Mouse (Mus musculus) intestine, postnatal 0 days (tissue): Measurements from ENCODE around the gene Sdr9c7. TPM values are rescaled to one million over a fixed set of nuclear protein-coding genes. Genes with fewer than 3 reads are reported as not detected.

Source experiments
- ATAC-seq: fragments of 200-750 bp; cut with Nextera tagmentation; 2 replicates; pipeline ENCODE4 v1.8.0; 2017; ENCODE audit warnings: mild to moderate bottlenecking, moderate TSS enrichment, moderate library complexity
- H3K27ac ChIP-seq: fragments of 300-500 bp; sonication (generic); 2 replicates; pipeline ENCODE4 v1.5.1; 2014; ENCODE audit warnings: mild to moderate bottlenecking, low read depth, low read length, moderate library complexity
- H3K27me3 ChIP-seq: fragments of 300-500 bp; sonication (generic); replicated peaks from 2 replicates; pipeline ENCODE4 v1.6.1; 2014; ENCODE audit warnings: low read length, mixed read lengths; ENCODE audit not compliant: control insufficient read depth, insufficient read depth
- H3K36me3 ChIP-seq: fragments of 300-500 bp; sonication (generic); 2 replicates; pipeline ENCODE4 v1.6.1; 2014; ENCODE audit warnings: mild to moderate bottlenecking, moderate library complexity; ENCODE audit not compliant: control insufficient read depth, insufficient read depth
- H3K4me1 ChIP-seq: fragments of 300-500 bp; sonication (generic); replicated peaks from 2 replicates; pipeline ENCODE4 v1.6.1; 2014; ENCODE audit warnings: antibody characterized with exemption, low read length, mixed read lengths; ENCODE audit not compliant: control insufficient read depth, insufficient read depth
- H3K4me2 ChIP-seq: fragments of 300-500 bp; sonication (generic); replicated peaks from 2 replicates; pipeline ENCODE4 v1.6.1; 2014; ENCODE audit warnings: low read depth, mild to moderate bottlenecking, moderate library complexity
- H3K4me3 ChIP-seq: fragments of 300-500 bp; sonication (generic); 2 replicates; pipeline ENCODE4 v1.5.1; 2014; ENCODE audit warnings: low read depth, low read length
- H3K9ac ChIP-seq: fragments of 300-500 bp; sonication (generic); 2 replicates; pipeline ENCODE4 v1.6.1; 2014; ENCODE audit warnings: mild to moderate bottlenecking, low read depth, low read length
- H3K9me3 ChIP-seq: fragments of 300-500 bp; sonication (generic); 2 replicates; pipeline ENCODE4 v1.6.1; 2016; ENCODE audit warnings: mixed run types; ENCODE audit not compliant: control insufficient read depth
- CTCF ChIP-seq: sonication (generic); IDR thresholded peaks from 2 replicates; pipeline ENCODE4 v1.5.1; 2016; ENCODE audit warnings: low read depth, mild to moderate bottlenecking, control low read depth, antibody characterized with exemption, moderate library complexity
- WGBS: fragments of 180-500 bp; shearing (Covaris S2); extraction: QIAGEN DNeasy Blood & Tissue Kit; methylation state at CpG from one replicate; pipeline ENCODE4 v1.1.7; 2014; 5-methylcytosine and 5-hydroxymethylcytosine counted together
- polyA plus RNA-seq: library from polyadenylated mRNA; unstranded; fragments of >200 nt; fragmentation: Nextera tagmentation; extraction: Ambion mirVana; gene quantifications from 2 replicates; pipeline ENCODE4 v1.2.1, GENCODE M21; 2015

The Sdr9c7 gene
- polyA plus RNA-seq, 1 experiment from 2014 or later: 0.09 TPM

- no peaks in the 10 kb centered on the region for H3K27me3 ChIP-seq
- H3K4me1 ChIP-seq: peaks cover 6% of the 10 kb centered on the region; the same call in 1 of the 2 replicates
- no peaks in the 10 kb centered on the region for H3K9me3 ChIP-seq
- H3K9ac ChIP-seq: no peak overlapping the region
- peak overlapping the region; percentile 51 for H3K4me2 ChIP-seq
- ATAC-seq: peak; percentile 61
- H3K27ac ChIP-seq: peak overlapping the region; percentile 83
- H3K4me3 ChIP-seq: no peak overlapping the region
- TF ChIP-seq CTCF: no peak
- WGBS: 23% methylated on average over 3 of the region's 3 CpGs
- H3K36me3 ChIP-seq: no peaks in the 10 kb centered on the region
Measured at GRCm38 (mm10) chr10:127878262-127879057, 19.9 kb upstream of the Sdr9c7 start.

- Histone ChIP-seq H3K9ac (no peak overlapping the region), H3K4me1 (peaks cover 6% of the 10 kb centered on the region; the same call in 1 of the 2 replicates), H3K9me3 (no peaks in the 10 kb centered on the region), H3K4me2 (peak overlapping the region; percentile 51), H3K36me3 (no peaks in the 10 kb centered on the region), H3K4me3 (no peak overlapping the region), H3K27me3 (no peaks in the 10 kb centered on the region), H3K27ac (peak overlapping the region; percentile 83)
- WGBS: 41% methylated on average over 3 of the region's 3 CpGs
- TF ChIP-seq CTCF: no peak
- ATAC-seq: peak; percentile 63
Measured at GRCm38 (mm10) chr10:127879155-127879688, 19.1 kb upstream of the Sdr9c7 start.

GRCm38 (mm10) chr10:127881041-127881440, 17.3 kb upstream of the Sdr9c7 start:
- no peak for TF ChIP-seq CTCF
- H3K9me3 ChIP-seq: no peaks in the 10 kb centered on the region
- 91% methylated on average over 4 of the region's 4 CpGs for WGBS
- peaks cover 6% of the 10 kb centered on the region; the same call in 1 of the 2 replicates for H3K4me1 ChIP-seq
- no peak overlapping the region for H3K4me3 ChIP-seq
- H3K27ac ChIP-seq: no peak overlapping the region
- no peaks in the 10 kb centered on the region for H3K36me3 ChIP-seq
- no peaks in the 10 kb centered on the region for H3K27me3 ChIP-seq
- H3K9ac ChIP-seq: no peak overlapping the region
- no peak overlapping the region for H3K4me2 ChIP-seq
- no peak for ATAC-seq

GRCm38 (mm10) chr10:127886551-127886950, 11.8 kb upstream of the Sdr9c7 start:
- Histone ChIP-seq H3K9me3 (no peaks in the 10 kb centered on the region), H3K4me2 (no peak overlapping the region), H3K9ac (no peak overlapping the region), H3K27ac (no peak overlapping the region), H3K4me3 (no peak overlapping the region), H3K4me1 (peaks cover 3% of the 10 kb centered on the region), H3K27me3 (no peaks in the 10 kb centered on the region), H3K36me3 (no peaks in the 10 kb centered on the region)
- no peak for TF ChIP-seq CTCF
- ATAC-seq: peak; percentile 15; the same call in 1 of the 2 replicates
- 75% methylated on average over 1 of the region's 1 CpGs for WGBS

GRCm38 (mm10) chr10:127886971-127887370, 11.3 kb upstream of the Sdr9c7 start:
- Histone ChIP-seq H3K36me3 (no peaks in the 10 kb centered on the region), H3K4me3 (no peak overlapping the region), H3K27ac (no peak overlapping the region), H3K27me3 (no peaks in the 10 kb centered on the region), H3K4me1 (peaks cover 3% of the 10 kb centered on the region), H3K4me2 (no peak overlapping the region), H3K9ac (no peak overlapping the region), H3K9me3 (no peaks in the 10 kb centered on the region)
- TF ChIP-seq CTCF: no peak
- WGBS: 86% methylated on average over 4 of the region's 4 CpGs
- no peak for ATAC-seq

- Histone ChIP-seq H3K4me2 (no peak within 1 kb of the TSS), H3K27ac (no peak within 1 kb of the TSS; the same call in 1 of the 2 replicates), H3K4me1 (peaks cover 3% of the 10 kb centered on the region), H3K4me3 (no peak within 1 kb of the TSS), H3K27me3 (no peaks in the 10 kb centered on the region), H3K9ac (no peak within 1 kb of the TSS), H3K9me3 (no peaks in the 10 kb centered on the region), H3K36me3 (no peaks in the 10 kb centered on the region)
- no peak for ATAC-seq
- TF ChIP-seq CTCF: no peak
Measured at GRCm38 (mm10) chr10:127888605-127889004, 9.7 kb upstream of the Sdr9c7 start, which contains the start of gene Rdh7. Gene Rdh7 (minus strand): TSS chr10:127888817.
